Mouse (Mus musculus) MEL (cell line): Measurements from ENCODE around the gene Med13l. TPM values are rescaled to one million over a fixed set of nuclear protein-coding genes. Genes with fewer than 3 reads are reported as not detected.

ENCODE experiments used
- DNase-seq: peaks from one replicate; pipeline ENCODE4 v3.0.0; 2011; ENCODE audit warnings: low read depth, low spot score
- H3K27ac ChIP-seq: 2 replicates; pipeline ENCODE4 v1.5.1; 2012; ENCODE audit warnings: low read depth, mild to moderate bottlenecking, control low read depth, low read length, moderate library complexity; ENCODE audit not compliant: control insufficient read depth
- H3K27me3 ChIP-seq, 2 experiments: fragments of 150-350 bp in 1 of 2; sonication (generic) in 1 of 2; 2 replicates each; pipeline ENCODE4 v1.6.1; 2012; ENCODE audit warnings: low read length in 2 of 2, mild to moderate bottlenecking in 2 of 2, improper control_type of control experiment in 1 of 2, moderate library complexity in 1 of 2; ENCODE audit not compliant: insufficient read depth in 2 of 2, control insufficient read depth in 1 of 2
- H3K36me3 ChIP-seq, 2 experiments: 2 replicates each; pipeline ENCODE4 v1.6.1; 2012 to 2014; ENCODE audit warnings: low read length in 2 of 2, improper control_type of control experiment in 1 of 2, inconsistent platforms in 1 of 2, mild to moderate bottlenecking in 1 of 2; ENCODE audit not compliant: insufficient read depth in 2 of 2, control insufficient read depth in 1 of 2
- H3K4me1 ChIP-seq, 2 experiments: fragments of 150-350 bp in 1 of 2; sonication (generic) in 1 of 2; 2 replicates each; pipeline ENCODE4 v1.6.1; 2012; ENCODE audit warnings: low read length in 2 of 2, improper control_type of control experiment in 1 of 2, mild to moderate bottlenecking in 1 of 2; ENCODE audit not compliant: insufficient read depth in 2 of 2, control insufficient read depth in 1 of 2
- H3K4me3 ChIP-seq, 2 experiments: fragments of 150-350 bp in 1 of 2; sonication (generic) in 1 of 2; 2 replicates each; pipeline ENCODE4 v1.5.1; 2012; ENCODE audit warnings: low read depth in 2 of 2, low read length in 2 of 2, mild to moderate bottlenecking in 2 of 2, moderate library complexity in 2 of 2, control low read depth in 1 of 2, improper control_type of control experiment in 1 of 2; ENCODE audit not compliant: control insufficient read depth in 1 of 2, insufficient read depth in 1 of 2
- H3K79me2 ChIP-seq: 2 replicates; pipeline ENCODE4 v1.6.1; 2012; ENCODE audit warnings: mild to moderate bottlenecking, low read length, moderate library complexity; ENCODE audit not compliant: control insufficient read depth, poor library complexity, insufficient read depth
- H3K9ac ChIP-seq: 2 replicates; pipeline ENCODE4 v1.6.1; 2012; ENCODE audit warnings: low read depth, mild to moderate bottlenecking, control low read depth, low read length, moderate library complexity; ENCODE audit not compliant: control insufficient read depth, poor library complexity, severe bottlenecking
- H3K9me3 ChIP-seq: fragments of 150-350 bp; sonication (generic); replicated peaks from 2 replicates; pipeline ENCODE4 v1.6.1; 2012; ENCODE audit warnings: mild to moderate bottlenecking, low read length, improper control_type of control experiment, moderate library complexity; ENCODE audit not compliant: insufficient read depth
- CHD1 ChIP-seq: IDR thresholded peaks from 2 replicates; pipeline ENCODE4 v1.6.1; 2012; ENCODE audit warnings: low read depth, mild to moderate bottlenecking, inconsistent platforms, low read length, improper control_type of control experiment
- CTCF ChIP-seq, 3 experiments: IDR thresholded peaks in 2 of 3; conservative IDR thresholded peaks in 1 of 3; 2 replicates each; pipeline ENCODE4 v1.5.1; 2011 to 2012; ENCODE audit warnings: low read length in 3 of 3, low read depth in 2 of 3, mild to moderate bottlenecking in 2 of 3, improper control_type of control experiment in 1 of 3, inconsistent platforms in 1 of 3, mixed read lengths in 1 of 3, moderate library complexity in 1 of 3; ENCODE audit not compliant: control insufficient read depth in 1 of 3, insufficient read depth in 1 of 3, poor library complexity in 1 of 3, severe bottlenecking in 1 of 3
- E2F4 ChIP-seq: IDR thresholded peaks from 2 replicates; pipeline ENCODE4 v1.6.1; 2011; ENCODE audit warnings: low read depth, low read length, improper control_type of control experiment, borderline replicate concordance
- ELF1 ChIP-seq: IDR thresholded peaks from 2 replicates; pipeline ENCODE4 v1.6.1; 2014; ENCODE audit warnings: low read depth, mild to moderate bottlenecking, inconsistent platforms, low read length, improper control_type of control experiment, moderate library complexity
- EP300 ChIP-seq, 2 experiments: IDR thresholded peaks; 2 replicates each; pipeline ENCODE4 v1.6.1; 2011; ENCODE audit warnings: improper control_type of control experiment in 2 of 2, low read length in 2 of 2, low read depth in 1 of 2, mild to moderate bottlenecking in 1 of 2
- ETS1 ChIP-seq: IDR thresholded peaks from 2 replicates; pipeline ENCODE4 v1.6.1; 2012; ENCODE audit warnings: low read depth, mild to moderate bottlenecking, inconsistent platforms, low read length, improper control_type of control experiment, moderate library complexity
- GABPA ChIP-seq: IDR thresholded peaks from 2 replicates; pipeline ENCODE4 v1.6.1; 2012; ENCODE audit warnings: low read depth, mild to moderate bottlenecking, inconsistent platforms, low read length, improper control_type of control experiment, moderate library complexity
- HCFC1 ChIP-seq: IDR thresholded peaks from 2 replicates; pipeline ENCODE4 v1.6.1; 2012; ENCODE audit warnings: low read depth, mild to moderate bottlenecking, inconsistent platforms, low read length, improper control_type of control experiment, moderate library complexity
- JUND ChIP-seq: IDR thresholded peaks from 2 replicates; pipeline ENCODE4 v1.6.1; 2011; ENCODE audit warnings: low read depth, mild to moderate bottlenecking, improper control_type of control experiment, low read length
- KAT2A ChIP-seq: conservative IDR thresholded peaks from 2 replicates; pipeline ENCODE4 v1.6.1; 2012; ENCODE audit warnings: low read depth, low read length, improper control_type of control experiment, inconsistent platforms
- MAFK ChIP-seq: IDR thresholded peaks from 2 replicates; pipeline ENCODE4 v1.6.1; 2011; ENCODE audit warnings: low read depth, mild to moderate bottlenecking, low read length, improper control_type of control experiment, borderline replicate concordance
- MAZ ChIP-seq: IDR thresholded peaks from 2 replicates; pipeline ENCODE4 v1.6.1; 2012; ENCODE audit warnings: low read depth, mild to moderate bottlenecking, inconsistent platforms, low read length, improper control_type of control experiment
- MEF2A ChIP-seq: IDR thresholded peaks from 2 replicates; pipeline ENCODE4 v1.6.1; 2014; ENCODE audit warnings: low read depth, mild to moderate bottlenecking, inconsistent platforms, low read length, improper control_type of control experiment; ENCODE audit not compliant: poor library complexity, insufficient replicate concordance, severe bottlenecking; ENCODE audit errors: extremely low read depth
- MYC ChIP-seq: IDR thresholded peaks from 2 replicates; pipeline ENCODE4 v1.6.1; 2011; ENCODE audit warnings: low read depth, mild to moderate bottlenecking, low read length, improper control_type of control experiment, moderate library complexity
- NELFE ChIP-seq: IDR thresholded peaks from 2 replicates; pipeline ENCODE4 v1.6.1; 2011; ENCODE audit warnings: low read depth, low read length, improper control_type of control experiment
- RAD21 ChIP-seq: IDR thresholded peaks from 2 replicates; pipeline ENCODE4 v1.6.1; 2011; ENCODE audit warnings: mild to moderate bottlenecking, low read depth, low read length, improper control_type of control experiment
- SMC3 ChIP-seq: IDR thresholded peaks from 2 replicates; pipeline ENCODE4 v1.6.1; 2011; ENCODE audit warnings: low read depth, low read length, improper control_type of control experiment
- TAL1 ChIP-seq: IDR thresholded peaks from 2 replicates; pipeline ENCODE4 v1.6.1; 2012; ENCODE audit warnings: mild to moderate bottlenecking, inconsistent platforms, low read length, moderate library complexity, mixed read lengths
- TBP ChIP-seq: IDR thresholded peaks from 2 replicates; pipeline ENCODE4 v1.8.0; 2011; ENCODE audit warnings: low read depth, low read length, improper control_type of control experiment
- TCF12 ChIP-seq: IDR thresholded peaks from 2 replicates; pipeline ENCODE4 v1.6.1; 2014; ENCODE audit warnings: low read depth, mild to moderate bottlenecking, inconsistent platforms, low read length, improper control_type of control experiment, moderate library complexity
- USF1 ChIP-seq: IDR thresholded peaks from 2 replicates; pipeline ENCODE4 v1.6.1; 2014; ENCODE audit warnings: low read depth, mild to moderate bottlenecking, inconsistent platforms, low read length, improper control_type of control experiment, moderate library complexity
- USF2 ChIP-seq, 2 experiments: IDR thresholded peaks; 2 replicates each; pipeline ENCODE4 v1.6.1; 2011 to 2012; ENCODE audit warnings: improper control_type of control experiment in 2 of 2, low read length in 2 of 2, borderline replicate concordance in 1 of 2, inconsistent platforms in 1 of 2, low read depth in 1 of 2, mild to moderate bottlenecking in 1 of 2; ENCODE audit not compliant: insufficient read depth in 1 of 2
- ZNF384 ChIP-seq: IDR thresholded peaks from 2 replicates; pipeline ENCODE4 v1.6.1; 2012; ENCODE audit warnings: low read depth, mild to moderate bottlenecking, inconsistent platforms, low read length, improper control_type of control experiment
- polyA plus RNA-seq, 2 experiments: library from polyadenylated mRNA; stranded (reverse) in 1 of 2; unstranded in 1 of 2; fragments of >175 nt in 1 of 2; fragments of >200 nt in 1 of 2; gene quantifications; 2 replicates each; pipeline versions ENCODE4 v1.2.1 to v1.2.4; 2012; ENCODE audit warnings: low replicate concordance in 2 of 2, low read depth in 1 of 2; ENCODE audit not compliant: insufficient read length in 2 of 2, insufficient read depth in 1 of 2, missing spikeins in 1 of 2
- total RNA-seq: library from RNA; depleted of rRNA; stranded (reverse); fragments of 300-350 nt; gene quantifications from 2 replicates; pipeline ENCODE4 v1.2.3, GENCODE M21; 2012

The Med13l gene
- total and polyA plus RNA-seq, 3 experiments: 13.4 to 16.1 TPM; not detected in 1

DNA sequence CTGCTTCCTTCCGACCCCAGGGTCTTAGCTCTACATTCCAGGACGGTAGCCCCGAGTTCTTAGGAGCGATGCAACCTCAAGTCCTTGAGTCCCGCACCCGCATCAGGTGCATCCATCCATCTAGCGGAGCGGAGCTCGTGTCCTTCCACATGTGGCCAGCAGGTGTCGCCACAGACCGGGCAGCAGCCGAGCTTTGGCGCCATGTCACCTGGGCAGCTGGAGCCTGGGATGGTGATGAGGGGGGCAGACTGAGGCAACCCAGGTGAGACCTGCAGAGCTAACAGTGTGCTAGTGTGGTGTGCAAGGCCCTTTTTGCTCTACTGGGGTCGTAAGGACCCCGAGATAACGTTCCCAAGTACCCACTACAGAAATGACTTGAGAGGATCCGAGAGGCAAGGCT is 221.1 kb downstream of the Med13l start:
- Histone ChIP-seq H3K4me1 (no peaks in the 10 kb centered on the region), H3K79me2 (no peaks in the 10 kb centered on the region), H3K27me3 (no peaks in the 10 kb centered on the region), H3K9me3 (no peaks in the 10 kb centered on the region), H3K4me3 (no peak overlapping the region), H3K27ac (no peak overlapping the region), H3K9ac (no peak overlapping the region), H3K36me3 (no peaks in the 10 kb centered on the region)
- no peak for TF ChIP-seq TBP
- no peak for TF ChIP-seq HCFC1
- TF ChIP-seq TCF12: no peak
- no peak for TF ChIP-seq NELFE
- no peak for TF ChIP-seq MEF2A
- no peak for TF ChIP-seq USF2 (IDR thresholded peaks at IDR 0.05; ENCODE audit: borderline replicate concordance in 1 of 2, insufficient read depth in 1 of 2, low read depth in 1 of 2, low read length in 2 of 2)
- no peak for TF ChIP-seq KAT2A
- TF ChIP-seq EP300 (IDR thresholded peaks at IDR 0.05; ENCODE audit: low read depth in 1 of 2, low read length in 2 of 2): no peak
- TF ChIP-seq SMC3: peak; percentile 36
- no peak for TF ChIP-seq ETS1
- no peak for TF ChIP-seq ZNF384
- peak; percentile 41 to 70 (median 45); a peak in 5 of 6 replicates for TF ChIP-seq CTCF (IDR thresholded peaks at IDR 0.05 in 2 of 3, conservative IDR thresholded peaks at IDR 0.05 in 1 of 3; ENCODE audit: control insufficient read depth in 1 of 3, insufficient read depth in 1 of 3, low read depth in 2 of 3, low read length in 3 of 3, poor library complexity in 1 of 3, severe bottlenecking in 1 of 3)
- TF ChIP-seq E2F4: no peak
- TF ChIP-seq RAD21: peak; percentile 32
- no peak for TF ChIP-seq MAFK
- no peak for TF ChIP-seq MAZ
- TF ChIP-seq MYC: no peak
- TF ChIP-seq CHD1: no peak
- TF ChIP-seq USF1: no peak
- TF ChIP-seq GABPA: no peak
- DNase-seq: no peak

DNA sequence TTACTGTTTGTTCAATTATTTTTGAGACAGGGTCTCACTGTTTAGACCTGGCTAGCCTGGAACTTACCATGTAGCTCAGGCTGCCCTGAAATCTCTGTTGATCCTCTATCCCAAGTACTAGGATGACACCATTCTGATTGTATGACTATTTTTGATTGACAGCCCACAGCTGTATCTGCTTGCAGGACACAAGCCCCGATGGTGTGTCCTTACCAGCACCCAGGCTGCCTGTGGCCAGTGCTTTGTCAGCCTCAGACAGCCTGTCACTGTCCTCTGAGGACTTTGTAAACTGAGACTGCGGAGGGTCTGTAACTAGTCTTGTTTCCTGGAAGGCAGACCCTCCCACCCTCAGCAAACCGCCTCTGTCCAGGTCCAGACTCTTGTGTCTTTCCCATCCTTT is 221.7 kb downstream of the Med13l start:
- H3K4me1 ChIP-seq: no peaks in the 10 kb centered on the region
- H3K27me3 ChIP-seq: no peaks in the 10 kb centered on the region
- H3K4me3 ChIP-seq: no peak overlapping the region
- H3K9me3 ChIP-seq: no peaks in the 10 kb centered on the region
- no peak overlapping the region for H3K9ac ChIP-seq
- DNase-seq: no peak
- no peak overlapping the region for H3K27ac ChIP-seq
- TF ChIP-seq ELF1: no peak
- no peak for TF ChIP-seq GABPA
- no peak for TF ChIP-seq MYC
- no peak for TF ChIP-seq USF2 (IDR thresholded peaks at IDR 0.05; ENCODE audit: borderline replicate concordance in 1 of 2, insufficient read depth in 1 of 2, low read depth in 1 of 2, low read length in 2 of 2)
- TF ChIP-seq SMC3: no peak
- TF ChIP-seq MEF2A: no peak
- no peak for TF ChIP-seq KAT2A
- no peak for TF ChIP-seq TAL1
- TF ChIP-seq JUND: no peak
- TF ChIP-seq, all 39 proteins: peak for 0
- Histone ChIP-seq H3K36me3 (no peaks in the 10 kb centered on the region), H3K79me2 (no peaks in the 10 kb centered on the region)
